Mouse (Mus musculus) stomach, adult 2 months (tissue): Measurements from ENCODE around the gene Gm49027. TPM values are rescaled to one million over a fixed set of nuclear protein-coding genes. Genes with fewer than 3 reads are reported as not detected.

Experiments used
- polyA plus RNA-seq: library from polyadenylated mRNA; depleted of rRNA; stranded (reverse); fragments of >200 nt; gene quantifications from 2 replicates; pipeline ENCODE4 v1.2.3, GENCODE M21; 2012; rRNA removed

The Gm49027 gene
- polyA plus RNA-seq = 4.1 and 6.3 TPM in 2 replicates

GRCm38 (mm10) chr5:123525281-123525680 is at the start of gene Gm49027:
TSS of gene Gm49027 (minus strand) at chr5:123525488.

GRCm38 (mm10) chr5:123572357-123573186 is 47.3 kb upstream of the Gm49027 start, which contains the start of gene Vps33a:
TSS of gene Vps33a (minus strand) at chr5:123573038.

GRCm38 (mm10) chr5:123523692-123524392 is 1.4 kb downstream of the Gm49027 start, which contains the start of gene Diablo:
TSS of gene Diablo (minus strand) at chr5:123524176.

DNA sequence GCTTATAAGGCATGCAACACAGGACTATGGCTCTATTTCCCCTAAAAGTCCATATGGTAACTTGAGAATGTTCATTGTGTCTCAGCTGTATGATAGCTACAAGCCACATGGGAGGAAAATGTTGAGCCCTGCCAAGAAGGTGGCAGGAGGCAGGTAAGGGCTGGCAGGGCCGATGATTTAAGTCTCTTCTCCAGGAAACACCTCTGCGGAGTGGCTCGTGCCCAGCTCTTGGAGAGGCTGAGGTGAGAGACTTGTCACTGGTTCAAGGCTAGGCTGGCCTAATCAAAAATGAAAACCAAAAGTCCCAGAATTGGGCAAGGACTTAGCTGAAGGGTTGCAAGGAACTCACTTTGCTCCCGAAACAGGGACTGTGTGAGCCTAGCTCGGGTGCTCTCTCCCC is 15.1 kb downstream of the Gm49027 start, which contains the start of gene B3gnt4:
Gene B3gnt4 (plus strand): TSS at position 301 of the 400 bp plus-strand sequence.

GRCm38 (mm10) chr5:123489112-123489785 is 36.0 kb downstream of the Gm49027 start, which contains the start of the genes Lrrc43 and Il31:
TSS of gene Lrrc43 (plus strand) at chr5:123489305.
TSS of gene Il31 (minus strand) at chr5:123489489.

Other genes starting within 250 kb of the Gm49027 start
- gene Bcl7a, start 181.7 kb downstream of the Gm49027 start, polyA plus RNA-seq = 1.9 and 2.6 TPM in 2 replicates
- 16.9 and 17.8 TPM in 2 replicates for gene Mlxip, start 130.7 kb downstream of the Gm49027 start, polyA plus RNA-seq
- not detected in 2 replicates for gene Lrrc43, start 36.2 kb downstream of the Gm49027 start, polyA plus RNA-seq
- not detected in 2 replicates for gene Il31, start 36.0 kb downstream of the Gm49027 start, polyA plus RNA-seq
- 0.09 TPM in 1 of 2 replicates, not detected in the other for gene B3gnt4, start 15.0 kb downstream of the Gm49027 start, polyA plus RNA-seq
- gene Diablo, start 1.3 kb downstream of the Gm49027 start, polyA plus RNA-seq = 27.7 and 28.2 TPM in 2 replicates
- gene Vps33a, start 47.5 kb upstream of the Gm49027 start, polyA plus RNA-seq = 3.4 and 3.6 TPM in 2 replicates
- gene Clip1, start 159.1 kb upstream of the Gm49027 start, polyA plus RNA-seq = 11.1 and 20.2 TPM in 2 replicates
- 9.4 and 9.7 TPM in 2 replicates for gene Zcchc8, start 195.6 kb upstream of the Gm49027 start, polyA plus RNA-seq
- 1.3 and 3.5 TPM in 2 replicates for gene Rsrc2, start 223.9 kb upstream of the Gm49027 start, polyA plus RNA-seq
- 0.45 and 0.56 TPM in 2 replicates for gene Kntc1, start 224.2 kb upstream of the Gm49027 start, polyA plus RNA-seq